Mouse (Mus musculus) layer of hippocampus, adult 18-20 months (tissue): Measurements from ENCODE around the gene Cyb5b. TPM values are rescaled to one million over a fixed set of nuclear protein-coding genes. Genes with fewer than 3 reads are reported as not detected.

ENCODE experiments used
- DNase-seq, 2 experiments: peaks; one replicate each; pipeline ENCODE4 v3.0.0; 2022; ENCODE audit warnings: low spot score in 2 of 2
- total RNA-seq, 2 experiments: library from RNA; stranded (reverse); gene quantifications; 2 replicates each; pipeline ENCODE4 v1.2.3; 2021

Cyb5b gene
- total RNA-seq, 2 experiments from 2014 or later = 106 to 113 TPM

DNA sequence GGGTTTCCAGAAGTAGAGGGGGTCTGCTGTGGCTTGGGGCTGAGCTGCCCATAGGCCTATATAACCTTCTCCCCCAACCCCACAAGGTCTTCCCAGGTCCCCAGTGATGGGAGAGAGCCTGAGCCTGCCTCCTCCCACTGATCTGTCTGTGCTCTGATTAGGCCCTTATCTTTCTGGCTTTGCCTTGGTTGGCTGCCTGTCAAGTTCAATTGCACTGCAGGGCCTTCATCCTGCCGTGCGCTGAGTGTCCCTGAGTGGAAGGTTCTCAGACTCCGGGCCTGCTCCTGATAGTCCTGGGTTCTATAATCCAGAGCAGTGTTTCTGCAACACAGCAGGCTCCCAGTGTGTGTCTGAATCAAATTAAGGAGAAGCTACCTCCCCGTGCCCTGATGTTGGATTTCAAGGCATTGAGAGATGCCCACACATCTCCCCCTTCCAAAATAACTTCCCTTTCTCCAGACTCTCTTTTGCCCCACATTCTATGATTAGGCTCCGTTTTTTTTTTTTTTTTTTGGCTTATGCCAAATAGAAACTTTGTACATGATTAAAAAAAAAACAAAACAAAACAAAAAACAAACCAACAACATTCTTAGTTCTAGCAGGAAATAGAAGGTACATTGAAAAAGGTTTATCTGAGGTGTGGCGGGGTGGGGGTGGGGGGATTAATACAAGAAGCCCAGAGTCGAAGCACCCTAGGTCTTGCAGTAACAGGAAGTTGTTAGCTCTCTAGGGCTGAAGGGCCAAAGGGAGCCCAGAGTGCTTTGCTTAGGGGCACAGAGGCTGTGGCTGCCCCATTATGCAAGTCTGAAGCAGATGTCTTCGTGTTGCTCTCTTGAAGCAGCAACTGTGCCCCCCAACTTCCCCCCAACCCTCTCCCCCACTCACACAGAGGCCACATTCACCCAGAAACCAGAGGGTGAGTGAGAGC, 71.7 kb downstream of the Cyb5b start:
- DNase-seq = no peak

DNA sequence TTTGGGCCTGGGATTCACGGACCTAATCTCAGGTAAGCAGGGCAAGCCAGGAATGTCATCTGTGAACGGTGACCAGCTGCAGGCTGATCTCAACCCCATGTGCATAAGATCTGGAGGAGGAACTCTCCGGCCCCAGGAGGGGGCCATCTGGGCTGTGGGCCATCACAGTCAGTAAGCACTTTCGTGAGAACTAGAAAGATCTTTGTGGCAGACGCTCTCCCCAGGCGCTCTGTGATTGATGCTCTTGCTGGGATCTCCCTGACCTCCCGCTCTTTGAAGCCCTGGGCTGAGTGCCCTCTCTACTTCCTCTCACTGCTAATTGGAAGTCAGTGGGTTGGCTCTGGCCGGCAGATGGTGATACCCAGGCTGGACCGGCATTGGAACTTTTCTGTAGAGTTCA, 75.7 kb downstream of the Cyb5b start:
- DNase-seq = no peak

DNA sequence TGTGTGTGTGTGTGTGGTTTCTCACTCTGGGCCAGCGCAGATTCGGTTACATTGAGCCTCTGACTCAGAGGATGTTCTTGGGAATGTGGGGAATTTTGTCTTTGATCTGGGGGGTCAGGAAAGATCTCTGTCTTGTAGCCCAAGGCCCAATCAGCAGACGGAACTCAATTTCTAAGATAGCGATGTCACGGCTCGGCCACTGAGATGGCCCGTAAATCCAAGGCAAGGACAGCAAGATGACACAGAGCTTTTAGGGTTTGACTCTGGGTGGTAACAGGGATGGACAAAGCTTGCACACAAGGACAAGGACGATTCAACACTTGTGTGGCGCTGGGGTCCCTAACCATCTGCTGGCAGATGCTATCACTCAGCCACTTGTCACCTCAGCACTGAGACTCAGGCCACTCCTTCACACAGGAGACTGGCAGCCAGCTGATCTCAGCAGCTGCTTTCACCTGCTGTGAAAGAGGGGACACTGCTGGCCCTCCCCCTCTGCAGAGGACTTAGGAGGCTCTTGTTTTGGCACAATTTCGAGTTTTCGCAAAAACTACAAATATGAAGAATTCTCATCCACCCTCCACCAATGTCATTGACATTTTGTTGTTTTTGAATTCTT, 76.7 kb downstream of the Cyb5b start:
- DNase-seq = no peak

DNA sequence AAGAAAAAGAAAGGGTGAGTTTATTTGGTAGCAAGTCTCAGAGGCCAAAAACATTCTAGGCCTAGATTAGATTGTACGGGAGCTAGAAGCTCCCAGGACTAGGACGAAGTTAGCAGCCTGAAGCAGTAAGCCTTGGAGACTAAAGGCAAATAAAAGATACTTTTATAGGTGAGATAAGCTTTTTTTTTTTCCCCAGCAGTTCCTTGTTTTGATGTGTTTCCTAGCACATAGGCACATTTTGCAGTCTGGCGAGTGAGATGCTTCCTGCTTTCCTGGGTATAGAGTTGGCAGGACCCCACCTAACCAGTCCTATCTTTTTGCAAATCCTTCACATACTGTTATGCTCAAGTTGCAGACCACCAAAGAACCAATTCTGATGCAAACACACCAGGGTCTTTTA, 82.8 kb downstream of the Cyb5b start:
- no peak for DNase-seq

DNA sequence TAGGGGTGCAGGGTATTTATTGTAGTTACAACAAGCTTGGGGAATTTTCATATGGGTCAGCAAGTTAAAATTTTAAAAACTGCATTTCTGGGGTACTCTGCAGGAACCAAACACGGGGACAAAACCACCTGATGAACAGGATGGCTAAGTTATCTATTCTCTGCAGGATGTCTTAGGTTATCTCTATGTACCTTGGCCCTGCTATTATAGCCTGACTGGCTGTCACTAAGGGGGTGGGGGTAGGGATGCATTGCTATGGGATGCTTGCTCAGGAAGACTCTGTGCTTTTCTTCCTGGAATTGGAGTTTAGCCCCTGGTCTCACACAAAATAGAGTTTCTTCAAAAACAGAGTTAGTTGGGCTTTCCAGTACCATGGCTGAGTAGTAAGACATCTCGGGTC, 83.3 kb downstream of the Cyb5b start:
- DNase-seq = no peak

Other genes starting within 250 kb of the Cyb5b start
- 10 to 100 TPM; 22.6 to 26.3 TPM for gene Sntb2, start 214.9 kb upstream of the Cyb5b start, total RNA-seq
- 100 to 1,000 TPM; 109 to 114 TPM for gene Vps4a, start 119.4 kb upstream of the Cyb5b start, total RNA-seq
- gene Pdf, start 102.0 kb upstream of the Cyb5b start, total RNA-seq = 10 to 100 TPM; 27.1 to 31.7 TPM
- gene Cog8, start 94.0 kb upstream of the Cyb5b start, total RNA-seq = 10 to 100 TPM; 29.2 to 29.4 TPM
- 10 to 100 TPM; 40.5 to 45.3 TPM for gene Nip7, start 93.8 kb upstream of the Cyb5b start, total RNA-seq
- gene Tmed6, start 85.0 kb upstream of the Cyb5b start, total RNA-seq = not detected
- 10 to 100 TPM; 36.6 to 36.9 TPM for gene Terf2, start 54.1 kb upstream of the Cyb5b start, total RNA-seq
- 10 to 100 TPM; 48.1 to 57.3 TPM for gene Nfat5, start 142.8 kb downstream of the Cyb5b start, total RNA-seq